In the genomic region with DNA sequence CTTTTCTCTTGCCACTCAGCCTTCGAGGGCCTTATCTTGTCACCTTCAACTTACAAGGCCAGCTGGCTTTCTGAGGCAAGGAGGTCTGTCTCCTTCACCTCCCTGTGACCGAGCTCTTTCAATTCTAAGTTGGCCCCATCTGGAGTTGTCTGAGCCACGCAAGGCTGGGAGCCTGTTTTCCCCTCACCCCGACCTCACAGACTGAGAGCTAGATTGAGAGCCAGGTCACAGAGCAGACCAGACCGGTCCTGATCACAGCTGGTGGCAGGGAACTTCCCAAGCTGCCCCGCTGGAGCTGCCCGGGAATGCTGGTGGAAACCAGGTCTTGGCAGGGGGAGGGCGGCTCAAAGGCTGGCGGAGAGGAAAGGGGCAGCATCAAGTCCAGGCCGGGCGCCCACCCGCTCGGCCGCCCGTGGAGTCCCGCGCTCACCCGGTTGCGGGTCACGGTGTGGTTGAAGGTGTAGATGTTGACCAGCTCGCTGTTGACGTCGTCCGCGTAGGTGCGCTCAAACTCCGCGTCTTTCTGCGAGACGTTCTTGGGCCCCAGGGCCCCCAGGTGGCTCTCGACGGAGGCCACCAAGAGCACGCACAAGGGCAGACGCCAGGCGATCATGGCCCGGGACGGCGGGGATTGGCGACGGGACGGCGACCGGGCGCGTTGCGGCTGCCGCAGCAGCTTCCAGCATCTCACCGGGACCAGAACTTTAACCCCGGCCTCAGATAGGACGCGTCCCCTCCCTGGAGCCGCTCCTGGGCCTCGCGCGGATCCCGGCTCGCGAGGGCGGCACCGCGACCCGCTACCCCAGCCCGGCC, we compare ENCODE assay signal across 8 mouse cellular contexts. TPM values are rescaled to one million over a fixed set of nuclear protein-coding genes. Genes with fewer than 3 reads are reported as not detected.
DNase-seq lines count a peak whose midpoint lies in the region; ATAC-seq and TF ChIP-seq lines count a peak whose summit lies in the region.

No protein-coding gene starts in this region.

- peak; percentile 15 for ATAC-seq in activated CD4-positive, CD25-positive, alpha-beta regulatory T cell, adult 4 months
- ATAC-seq in granulocyte monocyte progenitor cell, adult 5-6 weeks (replicated peaks; ENCODE audit: poor library complexity, severe bottlenecking) = peak; percentile 12; the same call in 1 of the 2 replicates
- ATAC-seq in liver, embryonic 15.5 days (ENCODE audit: insufficient read depth) = peak; percentile 71
- peak; percentile 39; the same call in 1 of the 2 replicates for ATAC-seq in neural tube, embryonic 12.5 days (ENCODE audit: low FRiP score, low read depth)

- H3K9me3 ChIP-seq in liver, embryonic 15.5 days (replicated peaks) = no peaks in the 10 kb centered on the region
- H3K9me3 ChIP-seq in neural tube, embryonic 12.5 days = no peaks in the 10 kb centered on the region

- peak overlapping the region; percentile 91 for H3K4me3 ChIP-seq in kidney, adult 2 months (ENCODE audit: insufficient read depth, low read depth, low read length)
- H3K4me3 ChIP-seq in liver, embryonic 15.5 days (replicated peaks) = peak overlapping the region; percentile 91
- H3K4me3 ChIP-seq in neural tube, embryonic 12.5 days = peak overlapping the region; percentile 89

- no peak for TF ChIP-seq CTCF in kidney, adult 2 months (conservative IDR thresholded peaks at IDR 0.05; ENCODE audit: insufficient read depth, insufficient read length, low read depth, low read length)

- H3K27ac ChIP-seq in kidney, adult 2 months (ENCODE audit: insufficient read depth, low read depth, low read length) = peak overlapping the region; percentile 84
- peak overlapping the region; percentile 94 for H3K27ac ChIP-seq in liver, embryonic 15.5 days (replicated peaks)
- peak overlapping the region; percentile 39 for H3K27ac ChIP-seq in neural tube, embryonic 12.5 days

- under 1% methylated on average over 63 of the region's 63 CpGs for WGBS in kidney, adult 2 months
- under 1% methylated on average over 63 of the region's 63 CpGs for WGBS in liver, embryonic 15.5 days (ENCODE audit: insufficient replicate concordance)
- WGBS in neural tube, embryonic 12.5 days = 1% methylated on average over 61 of the region's 63 CpGs

- TF ChIP-seq POLR2A in kidney, adult 2 months (IDR thresholded peaks at IDR 0.05; ENCODE audit: low read depth, low read length) = no peak

- peaks cover 10% of the 10 kb centered on the region for H3K4me1 ChIP-seq in kidney, adult 2 months (ENCODE audit: control insufficient read depth, insufficient read depth, low read length)
- peaks cover 32% of the 10 kb centered on the region for H3K4me1 ChIP-seq in liver, embryonic 15.5 days (replicated peaks)
- H3K4me1 ChIP-seq in neural tube, embryonic 12.5 days = peaks cover 34% of the 10 kb centered on the region

- peak overlapping the region; percentile 93 for H3K4me2 ChIP-seq in liver, embryonic 15.5 days
- H3K4me2 ChIP-seq in neural tube, embryonic 12.5 days (replicated peaks) = peak overlapping the region; percentile 95

- DNase-seq in CD4-positive helper T cell, adult 2 months (ENCODE audit: low read depth, low spot score) = peak; percentile 74
- peak; percentile 63 for DNase-seq in embryo, embryonic 11 days
- peak; percentile 75 for DNase-seq in kidney, adult 2 months
- DNase-seq in thymus, postnatal 10 days (ENCODE audit: low spot score in 2 of 2) = peak; percentile 39 to 48

- no peaks in the 10 kb centered on the region for H3K27me3 ChIP-seq in kidney, adult 2 months (replicated peaks; ENCODE audit: control insufficient read depth, insufficient read depth, low read length)
- H3K27me3 ChIP-seq in liver, embryonic 15.5 days = no peaks in the 10 kb centered on the region
- no peaks in the 10 kb centered on the region for H3K27me3 ChIP-seq in neural tube, embryonic 12.5 days (replicated peaks)

- no peaks in the 10 kb centered on the region; the same call in none of the 2 replicates for H3K36me3 ChIP-seq in kidney, adult 2 months (ENCODE audit: control insufficient read depth, insufficient read depth, low read length)
- H3K36me3 ChIP-seq in liver, embryonic 15.5 days (replicated peaks) = peaks cover 36% of the 10 kb centered on the region
- peaks cover 24% of the 10 kb centered on the region for H3K36me3 ChIP-seq in neural tube, embryonic 12.5 days

- H3K9ac ChIP-seq in liver, embryonic 15.5 days = peak overlapping the region; percentile 94
- peak overlapping the region; percentile 94 for H3K9ac ChIP-seq in neural tube, embryonic 12.5 days

RNA-seq across cellular contexts. Expression of a gene that starts 0.6 kb away (rescaled TPM):
- 10 to 100 TPM; 36.5 to 43.0 TPM for polyA plus RNA-seq in activated CD4-positive, CD25-positive, alpha-beta regulatory T cell, adult 4 months (2017; shearing (Covaris generic))
- 31.0 and 57.9 TPM in 2 replicates for total RNA-seq in granulocyte monocyte progenitor cell, adult 5-6 weeks (2014; fragmentation: Nextera tagmentation)
- total RNA-seq in granulocyte monocyte progenitor cell, adult 5-6 weeks (2017) = 18.7 and 29.3 TPM in 2 replicates
- 345 and 570 TPM in 2 replicates for polyA plus RNA-seq in kidney, adult 2 months (2012; rRNA removed)
- polyA plus RNA-seq in liver, embryonic 15.5 days (2015; fragmentation: Nextera tagmentation; extraction: Ambion mirVana) = 16.5 and 21.4 TPM in 2 replicates
- polyA plus RNA-seq in neural tube, embryonic 12.5 days (2016; fragmentation: Nextera tagmentation; extraction: Ambion mirVana) = 41.2 and 42.1 TPM in 2 replicates

RNA-seq across cellular contexts. Expression of a gene that starts 18.6 kb away (rescaled TPM):
- 1 to 10 TPM in 1 of 2 experiments, under 1 TPM in 1; 0.66 to 1.1 TPM for polyA plus RNA-seq in activated CD4-positive, CD25-positive, alpha-beta regulatory T cell, adult 4 months (2017; shearing (Covaris generic))
- not detected in 2 replicates for total RNA-seq in granulocyte monocyte progenitor cell, adult 5-6 weeks (2014; fragmentation: Nextera tagmentation)
- total RNA-seq in granulocyte monocyte progenitor cell, adult 5-6 weeks (2017) = not detected in 2 replicates
- polyA plus RNA-seq in kidney, adult 2 months (2012; rRNA removed) = 50.3 and 93.5 TPM in 2 replicates
- polyA plus RNA-seq in liver, embryonic 15.5 days (2015; fragmentation: Nextera tagmentation; extraction: Ambion mirVana) = 6.3 and 7.5 TPM in 2 replicates
- 10.1 and 11.1 TPM in 2 replicates for polyA plus RNA-seq in neural tube, embryonic 12.5 days (2016; fragmentation: Nextera tagmentation; extraction: Ambion mirVana)

RNA-seq across cellular contexts. Expression of a gene that starts 47.8 kb away (rescaled TPM):
- 10 to 100 TPM; 26.5 to 29.6 TPM for polyA plus RNA-seq in activated CD4-positive, CD25-positive, alpha-beta regulatory T cell, adult 4 months (2017; shearing (Covaris generic))
- 26.8 and 31.6 TPM in 2 replicates for total RNA-seq in granulocyte monocyte progenitor cell, adult 5-6 weeks (2014; fragmentation: Nextera tagmentation)
- total RNA-seq in granulocyte monocyte progenitor cell, adult 5-6 weeks (2017) = 16.6 and 22.4 TPM in 2 replicates
- 17.0 and 20.7 TPM in 2 replicates for polyA plus RNA-seq in kidney, adult 2 months (2012; rRNA removed)
- polyA plus RNA-seq in liver, embryonic 15.5 days (2015; fragmentation: Nextera tagmentation; extraction: Ambion mirVana) = 13.8 and 15.2 TPM in 2 replicates
- 81.9 and 94.9 TPM in 2 replicates for polyA plus RNA-seq in neural tube, embryonic 12.5 days (2016; fragmentation: Nextera tagmentation; extraction: Ambion mirVana)

RNA-seq across cellular contexts. Expression of a gene that starts 48.2 kb away (rescaled TPM):
- polyA plus RNA-seq in activated CD4-positive, CD25-positive, alpha-beta regulatory T cell, adult 4 months (2017; shearing (Covaris generic)) = 10 to 100 TPM; 13.9 to 18.5 TPM
- 12.6 and 30.7 TPM in 2 replicates for total RNA-seq in granulocyte monocyte progenitor cell, adult 5-6 weeks (2014; fragmentation: Nextera tagmentation)
- 11.3 and 13.9 TPM in 2 replicates for total RNA-seq in granulocyte monocyte progenitor cell, adult 5-6 weeks (2017)
- polyA plus RNA-seq in kidney, adult 2 months (2012; rRNA removed) = 32.0 and 53.8 TPM in 2 replicates
- 7.7 and 9.3 TPM in 2 replicates for polyA plus RNA-seq in liver, embryonic 15.5 days (2015; fragmentation: Nextera tagmentation; extraction: Ambion mirVana)
- 27.5 and 28.3 TPM in 2 replicates for polyA plus RNA-seq in neural tube, embryonic 12.5 days (2016; fragmentation: Nextera tagmentation; extraction: Ambion mirVana)

RNA-seq across cellular contexts. Expression of a gene that starts 58.0 kb away (rescaled TPM):
- 10 to 100 TPM; 59.9 to 63.9 TPM for polyA plus RNA-seq in activated CD4-positive, CD25-positive, alpha-beta regulatory T cell, adult 4 months (2017; shearing (Covaris generic))
- 30.6 and 32.3 TPM in 2 replicates for total RNA-seq in granulocyte monocyte progenitor cell, adult 5-6 weeks (2014; fragmentation: Nextera tagmentation)
- 88.9 and 95.7 TPM in 2 replicates for total RNA-seq in granulocyte monocyte progenitor cell, adult 5-6 weeks (2017)
- polyA plus RNA-seq in kidney, adult 2 months (2012; rRNA removed) = 17.6 and 21.1 TPM in 2 replicates
- 61.2 and 65.7 TPM in 2 replicates for polyA plus RNA-seq in liver, embryonic 15.5 days (2015; fragmentation: Nextera tagmentation; extraction: Ambion mirVana)
- polyA plus RNA-seq in neural tube, embryonic 12.5 days (2016; fragmentation: Nextera tagmentation; extraction: Ambion mirVana) = 326 and 329 TPM in 2 replicates

Comparison
In these comparisons a context has a peak if more than half of its experiments do, and no peak if none do; other contexts are left out.
1. Peak in every context shown above with its lines: DNase-seq, ATAC-seq, H3K4me3 ChIP-seq and H3K27ac ChIP-seq.
2. ATAC-seq: peak in every context shown above with its lines; median percentile 71 in liver, embryonic 15.5 days; 39 in neural tube, embryonic 12.5 days; 15 in activated CD4-positive, CD25-positive, alpha-beta regulatory T cell, adult 4 months; 12 in granulocyte monocyte progenitor cell, adult 5-6 weeks.
3. H3K27ac ChIP-seq: peak in every context shown above with its lines; median percentile 94 in liver, embryonic 15.5 days; 84 in kidney, adult 2 months; 39 in neural tube, embryonic 12.5 days.